Mouse (Mus musculus) neural tube, embryonic 11.5 days (tissue): ENCODE measurements around the gene Setd1b. TPM values are rescaled to one million over a fixed set of nuclear protein-coding genes. Genes with fewer than 3 reads are reported as not detected.
A peak's percentile ranks its signal among the peaks of the same experiment; 100 is the strongest.

Source experiments
- ATAC-seq: fragments of 200-750 bp; cut with Nextera tagmentation; 2 replicates; pipeline ENCODE4 v1.8.0; 2017; ENCODE audit warnings: moderate number of reproducible peaks, mild to moderate bottlenecking, moderate TSS enrichment, moderate library complexity; ENCODE audit not compliant: insufficient read depth, low FRiP score, low TSS enrichment
- DNase-seq: peaks from one replicate; pipeline ENCODE4 v3.0.0-alpha.2; 2015; ENCODE audit warnings: low spot score
- H3K27ac ChIP-seq: fragments of 300-500 bp; sonication (generic); 2 replicates; pipeline ENCODE4 v1.5.1; 2014; ENCODE audit warnings: low read depth, mild to moderate bottlenecking, low read length
- H3K27me3 ChIP-seq: fragments of 300-500 bp; sonication (generic); 2 replicates; pipeline ENCODE4 v1.6.1; 2014; ENCODE audit warnings: mild to moderate bottlenecking, low read length, mixed read lengths; ENCODE audit not compliant: control insufficient read depth, insufficient read depth
- H3K36me3 ChIP-seq: fragments of 300-500 bp; sonication (generic); 2 replicates; pipeline ENCODE4 v1.6.1; 2014; ENCODE audit warnings: mild to moderate bottlenecking, low read length, moderate library complexity, mixed read lengths; ENCODE audit not compliant: control insufficient read depth, insufficient read depth
- H3K4me1 ChIP-seq: fragments of 300-500 bp; sonication (generic); 2 replicates; pipeline ENCODE4 v1.6.1; 2014; ENCODE audit warnings: low read length, mixed read lengths; ENCODE audit not compliant: control insufficient read depth, insufficient read depth
- H3K4me2 ChIP-seq: fragments of 300-500 bp; sonication (generic); 2 replicates; pipeline ENCODE4 v1.6.1; 2014; ENCODE audit warnings: low read depth, mild to moderate bottlenecking, moderate library complexity
- H3K4me3 ChIP-seq: fragments of 300-500 bp; sonication (generic); 2 replicates; pipeline ENCODE4 v1.5.1; 2014; ENCODE audit warnings: low read depth, low read length
- H3K9ac ChIP-seq: fragments of 300-500 bp; sonication (generic); 2 replicates; pipeline ENCODE4 v1.6.1; 2014; ENCODE audit warnings: mild to moderate bottlenecking, low read length
- H3K9me3 ChIP-seq: fragments of 300-500 bp; sonication (generic); 2 replicates; pipeline ENCODE4 v1.6.1; 2016; ENCODE audit warnings: low read length; ENCODE audit not compliant: control insufficient read depth
- WGBS: fragments of 180-500 bp; shearing (Covaris S2); extraction: QIAGEN DNeasy Blood & Tissue Kit; methylation state at CpG from one replicate; pipeline ENCODE4 v1.1.7; 2014; 5-methylcytosine and 5-hydroxymethylcytosine counted together
- polyA plus RNA-seq: library from polyadenylated mRNA; unstranded; fragments of >200 nt; fragmentation: Nextera tagmentation; extraction: Ambion mirVana; gene quantifications from 2 replicates; pipeline ENCODE4 v1.2.1, GENCODE M21; 2014

Setd1b gene
- 10.9 and 12.2 TPM in 2 replicates for polyA plus RNA-seq

DNA sequence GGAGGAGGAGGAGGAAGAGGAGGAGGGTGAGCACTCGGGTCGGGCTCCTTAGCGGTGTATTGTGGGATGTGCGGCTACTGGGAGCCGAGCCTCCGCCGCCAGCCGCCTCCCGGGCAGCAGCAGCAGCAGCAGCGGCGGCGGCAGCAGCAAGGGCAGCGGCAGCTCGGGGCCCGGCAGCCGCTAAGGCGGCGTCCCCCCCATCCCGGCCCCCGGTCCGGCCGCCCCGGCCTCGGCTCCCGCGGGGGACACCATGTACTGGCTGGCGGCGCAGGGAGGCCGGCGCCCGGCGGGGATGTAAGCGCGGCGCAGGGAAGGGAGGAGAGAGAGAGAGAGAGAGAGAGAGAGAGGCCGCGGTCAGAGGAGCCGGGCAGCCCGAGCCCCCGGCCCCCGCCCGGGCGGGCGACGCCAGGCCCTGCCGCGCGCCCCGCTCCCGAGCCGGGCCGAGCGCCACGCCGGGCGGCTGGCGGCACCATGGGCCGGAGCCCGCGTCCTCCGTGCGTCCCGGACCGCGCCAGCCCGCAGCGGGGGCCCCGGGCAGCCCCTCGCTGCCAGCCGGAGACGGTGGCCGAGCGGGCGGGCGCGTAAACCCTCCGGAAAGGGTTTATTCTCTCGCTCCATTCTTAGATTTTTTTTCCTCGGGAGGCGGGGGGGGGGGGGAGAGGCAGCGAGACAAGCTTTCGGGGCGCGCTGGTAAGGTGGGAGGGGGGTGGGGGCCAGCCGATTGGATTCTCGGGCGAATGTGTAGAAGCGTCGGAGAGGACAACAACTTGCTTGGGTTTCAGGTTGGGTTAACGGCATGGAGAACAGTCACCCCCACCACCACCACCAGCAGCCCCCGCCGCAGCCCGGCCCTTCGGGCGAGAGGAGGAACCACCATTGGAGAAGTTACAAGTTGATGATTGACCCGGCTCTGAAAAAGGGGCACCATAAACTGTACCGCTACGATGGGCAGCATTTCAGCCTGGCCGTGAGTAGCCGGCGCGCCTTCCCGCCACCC is at the start of gene Setd1b:
Setd1b (plus strand) TSS at position 33 of the 997 bp plus-strand sequence.
- Histone ChIP-seq H3K27ac (peak within 1 kb of the TSS; percentile 100), H3K9ac (peak within 1 kb of the TSS; percentile 98), H3K36me3 (peaks cover under 1% of the 10 kb centered on the region), H3K27me3 (no peaks in the 10 kb centered on the region), H3K4me2 (peak within 1 kb of the TSS; percentile 100), H3K9me3 (no peaks in the 10 kb centered on the region), H3K4me3 (peak within 1 kb of the TSS; percentile 84), H3K4me1 (peaks cover 16% of the 10 kb centered on the region)
- under 1% methylated on average over 72 of the region's 103 CpGs for WGBS
- peak; percentile 72 for DNase-seq
- 0 out of 2 replicates have a peak, but pooled peaks have one; percentile 8 for ATAC-seq

DNA sequence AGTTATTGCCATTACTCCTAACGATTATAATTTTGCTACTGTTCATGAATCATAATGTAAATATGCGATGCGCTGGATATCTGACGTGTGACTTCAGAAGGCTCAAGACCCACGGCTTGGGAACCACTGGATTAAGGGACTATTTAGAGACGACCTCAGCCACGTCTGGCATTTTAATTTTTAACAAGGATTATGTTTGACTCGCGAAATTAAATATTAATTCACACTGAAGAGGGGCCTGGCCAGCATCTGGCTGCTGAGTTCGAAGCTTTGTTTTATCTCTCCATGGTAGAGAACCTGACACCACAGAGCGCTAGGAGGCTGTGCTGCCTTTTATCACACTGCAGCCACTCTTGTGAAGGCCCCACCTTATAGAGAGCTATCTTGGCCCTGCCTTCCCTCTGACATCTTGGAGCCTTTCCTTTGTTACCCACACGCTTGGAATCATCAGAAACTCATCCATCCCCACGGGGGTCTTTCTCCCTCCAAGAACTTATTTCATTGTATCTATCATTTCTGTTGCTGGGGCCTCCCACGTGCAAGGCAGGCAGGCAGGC is 48.8 kb upstream of the Setd1b start:
- no peak for ATAC-seq
- no peak overlapping the region for H3K27ac ChIP-seq
- WGBS, result 85% methylated on average over 14 of the region's 14 CpGs
- H3K4me2 ChIP-seq, result no peak overlapping the region
- H3K36me3 ChIP-seq, result no peaks in the 10 kb centered on the region
- no peaks in the 10 kb centered on the region for H3K27me3 ChIP-seq
- H3K9me3 ChIP-seq, result no peaks in the 10 kb centered on the region
- DNase-seq, result no peak
- H3K4me1 ChIP-seq, result no peaks in the 10 kb centered on the region
- no peak overlapping the region for H3K9ac ChIP-seq
- no peak overlapping the region for H3K4me3 ChIP-seq

DNA sequence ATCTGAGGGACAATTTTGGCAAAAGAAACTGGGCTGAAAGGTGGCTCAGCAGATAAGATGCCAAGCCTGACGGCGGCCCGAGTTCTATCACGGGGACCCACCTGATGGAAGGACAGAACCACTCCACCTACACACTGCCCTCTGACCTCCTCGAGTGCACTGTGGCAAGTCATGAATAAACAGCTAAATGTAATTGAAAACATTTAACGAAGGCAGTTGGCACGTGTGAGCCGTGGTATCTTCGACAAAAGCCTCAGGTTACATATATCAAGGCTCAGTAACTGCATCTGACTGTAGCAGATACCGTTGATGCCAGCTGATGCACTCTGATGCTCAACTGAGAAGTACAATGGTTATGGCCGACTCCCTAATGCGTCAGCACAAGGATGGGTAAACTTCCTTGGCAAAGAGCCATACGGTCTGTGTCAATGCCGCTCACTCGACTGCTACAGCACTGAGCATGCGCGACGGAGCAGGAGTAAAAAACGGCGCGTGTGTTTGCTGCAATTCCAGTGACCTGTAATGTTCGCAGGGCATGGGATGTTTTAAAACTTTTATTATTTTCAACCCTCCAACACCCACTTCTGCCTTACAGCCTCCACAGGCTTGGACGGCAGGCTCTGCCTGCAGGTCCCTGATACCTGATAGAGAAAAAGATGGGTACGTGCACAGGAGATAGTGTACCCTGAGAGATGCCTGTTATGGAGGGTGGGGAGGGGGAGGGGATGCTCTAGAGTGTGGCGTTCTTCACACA is 47.6 kb upstream of the Setd1b start:
- H3K4me2 ChIP-seq, result no peak overlapping the region
- no peaks in the 10 kb centered on the region; the same call in 1 of the 2 replicates for H3K36me3 ChIP-seq
- ATAC-seq (no peak), DNase-seq (no peak)
- H3K4me1 ChIP-seq, result no peaks in the 10 kb centered on the region
- H3K9ac ChIP-seq, result no peak overlapping the region
- H3K27me3 ChIP-seq, result no peaks in the 10 kb centered on the region
- no peak overlapping the region for H3K4me3 ChIP-seq
- no peak overlapping the region for H3K27ac ChIP-seq
- H3K9me3 ChIP-seq, result no peaks in the 10 kb centered on the region
- 89% methylated on average over 25 of the region's 25 CpGs for WGBS

DNA sequence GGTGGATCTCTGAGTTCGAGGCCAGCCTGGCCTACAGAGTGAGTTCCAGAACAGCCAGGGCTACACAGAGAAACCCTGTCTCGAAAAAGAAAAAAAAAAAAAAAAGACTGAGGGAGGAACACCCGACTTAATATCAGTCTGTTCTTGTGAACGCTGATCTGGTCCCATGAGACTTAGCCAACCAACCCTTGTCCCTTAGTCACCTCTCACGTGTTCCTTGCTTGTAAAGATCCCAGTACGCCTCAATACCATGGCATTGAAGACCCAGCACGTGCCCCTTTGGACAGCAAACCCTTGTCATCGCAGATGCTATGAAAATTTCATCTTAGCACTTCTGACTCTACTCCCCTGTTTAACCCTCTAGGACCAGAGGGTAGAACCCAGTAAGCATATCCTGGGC is 45.7 kb upstream of the Setd1b start:
- no peak overlapping the region for H3K4me2 ChIP-seq
- H3K4me1 ChIP-seq, result no peaks in the 10 kb centered on the region
- no peak overlapping the region for H3K27ac ChIP-seq
- DNase-seq (no peak), ATAC-seq (no peak)
- no peaks in the 10 kb centered on the region for H3K9me3 ChIP-seq
- H3K9ac ChIP-seq, result no peak overlapping the region
- WGBS, result 94% methylated on average over 8 of the region's 8 CpGs
- H3K4me3 ChIP-seq, result no peak overlapping the region
- H3K27me3 ChIP-seq, result no peaks in the 10 kb centered on the region
- peaks cover 2% of the 10 kb centered on the region; the same call in 1 of the 2 replicates for H3K36me3 ChIP-seq

DNA sequence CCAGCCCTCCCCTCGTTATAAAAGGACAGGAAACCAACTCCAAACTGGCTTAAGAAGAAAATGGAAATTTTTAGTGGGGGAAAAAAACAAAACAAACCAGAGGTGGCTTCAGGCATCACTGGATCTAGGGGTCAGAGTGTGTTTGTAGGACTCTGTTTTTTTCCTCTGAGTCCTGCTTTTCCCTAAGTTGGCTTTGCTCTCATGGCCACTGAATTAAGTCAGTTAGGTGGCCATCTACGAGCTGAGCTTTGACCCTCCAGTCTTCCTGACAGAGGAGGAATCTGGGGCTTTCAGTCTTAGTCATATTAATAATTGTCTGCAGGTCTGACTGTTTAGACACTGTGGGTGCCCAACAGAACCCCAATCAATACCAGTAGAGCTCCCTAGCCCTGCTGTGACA is 43.5 kb upstream of the Setd1b start:
- Histone ChIP-seq H3K36me3 (peaks cover 2% of the 10 kb centered on the region; the same call in 1 of the 2 replicates), H3K27ac (no peak overlapping the region), H3K4me2 (no peak overlapping the region), H3K4me1 (no peaks in the 10 kb centered on the region), H3K9me3 (no peaks in the 10 kb centered on the region), H3K9ac (no peak overlapping the region), H3K4me3 (no peak overlapping the region), H3K27me3 (no peaks in the 10 kb centered on the region)
- WGBS, result 75% methylated on average over 2 of the region's 2 CpGs
- DNase-seq, result no peak
- no peak for ATAC-seq

DNA sequence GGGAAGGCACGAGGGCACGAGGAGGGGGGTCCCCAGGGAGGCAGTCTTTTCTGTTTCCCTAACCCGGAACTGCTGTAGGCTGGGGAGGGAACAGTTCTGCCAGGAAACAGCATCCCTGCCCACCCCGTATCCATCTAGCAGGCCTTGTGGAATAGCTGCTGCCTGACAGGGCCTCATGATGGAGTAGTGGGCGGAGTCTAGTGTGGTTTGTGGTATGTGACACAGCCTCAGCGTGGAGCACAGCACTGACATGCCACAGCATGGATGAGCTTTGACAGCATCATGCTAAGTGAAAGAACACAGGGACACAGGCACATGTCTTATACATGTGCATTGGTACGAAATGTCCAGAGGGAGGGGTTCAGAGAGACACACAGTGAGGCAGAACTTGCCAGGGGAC is 39.6 kb upstream of the Setd1b start:
- DNase-seq, result no peak
- Histone ChIP-seq H3K4me2 (no peak overlapping the region), H3K9ac (no peak overlapping the region), H3K4me1 (no peaks in the 10 kb centered on the region), H3K36me3 (peaks cover 2% of the 10 kb centered on the region; the same call in 1 of the 2 replicates), H3K27me3 (no peaks in the 10 kb centered on the region), H3K4me3 (no peak overlapping the region), H3K27ac (no peak overlapping the region), H3K9me3 (no peaks in the 10 kb centered on the region)
- 63% methylated on average over 7 of the region's 7 CpGs for WGBS
- no peak for ATAC-seq

DNA sequence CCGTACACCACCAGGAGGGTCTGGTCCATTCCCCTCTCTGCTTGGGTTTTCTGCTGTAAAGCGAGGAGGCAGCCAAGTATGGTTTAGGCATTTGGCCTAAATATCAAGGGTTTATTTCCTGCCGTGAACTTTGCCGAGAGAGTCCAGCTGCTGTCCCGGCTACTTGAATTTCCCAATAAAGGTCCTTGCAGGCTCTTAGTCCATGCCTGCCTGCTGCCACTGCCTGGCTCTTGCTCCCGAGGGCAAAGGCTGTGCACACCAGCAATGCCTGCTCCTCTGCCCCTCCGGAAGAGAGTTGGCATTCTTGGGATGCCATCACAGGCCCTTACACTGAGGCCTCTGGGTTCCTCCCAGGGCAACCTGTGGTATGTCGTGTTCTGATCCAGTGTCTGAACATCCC is 38.4 kb upstream of the Setd1b start:
- 79% methylated on average over 8 of the region's 8 CpGs for WGBS
- Histone ChIP-seq H3K36me3 (peaks cover 2% of the 10 kb centered on the region; the same call in 1 of the 2 replicates), H3K27me3 (no peaks in the 10 kb centered on the region), H3K9ac (no peak overlapping the region), H3K27ac (no peak overlapping the region), H3K4me3 (no peak overlapping the region), H3K4me1 (no peaks in the 10 kb centered on the region), H3K4me2 (no peak overlapping the region), H3K9me3 (no peaks in the 10 kb centered on the region)
- ATAC-seq (no peak), DNase-seq (no peak)

DNA sequence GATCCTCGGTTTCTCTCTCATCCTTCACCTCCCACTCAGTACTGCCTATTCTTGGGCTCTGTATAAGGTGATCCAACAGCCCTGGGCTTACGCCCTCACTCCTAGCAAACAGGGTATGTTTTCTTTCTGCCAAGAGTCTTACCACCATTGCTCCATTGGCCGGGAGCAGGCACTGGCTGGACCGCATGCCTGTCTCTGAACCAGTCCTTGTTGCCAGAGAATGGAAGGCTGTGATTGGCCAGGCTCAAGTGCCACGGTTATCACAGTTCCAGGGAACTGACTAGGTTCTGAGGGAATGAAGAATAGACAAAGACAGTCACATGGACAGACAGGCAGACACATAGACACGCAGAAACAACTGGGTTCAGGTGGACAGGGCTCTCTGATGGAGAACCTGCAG is 37.2 kb upstream of the Setd1b start:
- no peaks in the 10 kb centered on the region for H3K36me3 ChIP-seq
- H3K9me3 ChIP-seq, result no peaks in the 10 kb centered on the region
- H3K4me2 ChIP-seq, result no peak overlapping the region
- DNase-seq (no peak), ATAC-seq (no peak)
- no peaks in the 10 kb centered on the region for H3K27me3 ChIP-seq
- no peak overlapping the region for H3K9ac ChIP-seq
- no peaks in the 10 kb centered on the region for H3K4me1 ChIP-seq
- no peak overlapping the region for H3K27ac ChIP-seq
- H3K4me3 ChIP-seq, result no peak overlapping the region
- 82% methylated on average over 6 of the region's 6 CpGs for WGBS
